Mouse (Mus musculus): ENCODE data around the gene Ltb4r2.

Gene Ltb4r2

GRCm38 (mm10) chr14:55737086-55737687 lies 24.0 kb upstream of the Ltb4r2 start:
- DNase-seq, result no peak

- DNase-seq, result peak; percentile 65 to 74
These were observed 17.5 kb upstream of the Ltb4r2 start for GRCm38 (mm10) chr14:55743711-55744110.

DNA sequence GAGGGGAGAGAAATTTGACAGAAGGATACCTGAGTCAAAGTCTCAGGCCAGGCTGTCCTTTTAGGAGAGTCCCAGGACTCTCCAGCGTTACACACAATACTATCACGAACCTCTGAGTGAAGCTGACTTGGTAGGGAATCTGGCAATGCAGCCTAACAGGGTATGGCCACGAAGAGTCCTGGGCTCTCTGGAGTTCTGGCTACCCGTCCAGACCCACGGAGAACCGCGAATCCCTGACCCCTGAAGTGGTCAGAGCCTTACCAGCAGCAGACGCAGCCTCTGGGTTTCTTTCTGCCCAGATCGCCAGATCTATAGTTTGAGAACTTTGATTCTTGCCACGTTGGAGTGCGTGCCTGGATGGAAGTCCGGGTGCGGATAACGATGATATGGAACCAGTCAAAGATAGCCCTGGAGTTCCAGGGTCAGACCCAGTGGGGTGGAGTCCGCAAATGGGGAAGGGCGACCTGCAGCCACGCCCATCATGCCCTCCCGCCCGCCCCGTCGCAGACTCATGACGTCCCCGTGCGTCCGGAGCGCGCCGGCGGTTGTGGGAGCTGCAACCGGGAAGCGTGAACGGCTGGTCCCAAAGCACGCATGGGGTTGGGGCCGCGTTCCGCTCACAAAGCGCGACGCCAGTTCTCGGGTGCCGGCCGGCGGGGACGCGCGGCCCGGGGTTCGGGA lies 15.9 kb upstream of the Ltb4r2 start, which contains the start of the genes Dhrs1 and Nop9:
Gene Dhrs1, minus strand, starts transcription at position 511 of the 681 bp plus-strand sequence.
Gene Nop9, plus strand, starts transcription at position 514 of the 681 bp plus-strand sequence.
- peak; percentile 75 for DNase-seq

DNA sequence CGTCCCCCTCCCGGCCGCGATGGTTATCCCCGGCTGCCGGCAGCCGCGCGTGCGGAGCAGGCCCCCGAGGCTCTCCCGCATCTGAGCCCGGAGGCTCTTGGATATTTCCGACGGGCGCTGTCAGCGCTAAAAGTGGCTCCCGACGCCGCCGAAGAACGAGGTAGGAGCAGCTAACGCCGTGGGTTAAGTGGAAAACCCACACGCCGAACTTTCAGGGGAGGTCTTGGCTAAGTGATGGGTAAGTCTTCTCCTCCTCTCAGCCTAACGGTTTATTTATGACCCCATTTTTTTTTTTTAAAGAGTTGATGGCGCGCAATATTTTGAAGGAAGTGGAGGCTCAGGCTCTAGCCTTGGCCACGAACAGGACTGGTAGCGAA lies 15.4 kb upstream of the Ltb4r2 start:
- DNase-seq, result no peak

DNA sequence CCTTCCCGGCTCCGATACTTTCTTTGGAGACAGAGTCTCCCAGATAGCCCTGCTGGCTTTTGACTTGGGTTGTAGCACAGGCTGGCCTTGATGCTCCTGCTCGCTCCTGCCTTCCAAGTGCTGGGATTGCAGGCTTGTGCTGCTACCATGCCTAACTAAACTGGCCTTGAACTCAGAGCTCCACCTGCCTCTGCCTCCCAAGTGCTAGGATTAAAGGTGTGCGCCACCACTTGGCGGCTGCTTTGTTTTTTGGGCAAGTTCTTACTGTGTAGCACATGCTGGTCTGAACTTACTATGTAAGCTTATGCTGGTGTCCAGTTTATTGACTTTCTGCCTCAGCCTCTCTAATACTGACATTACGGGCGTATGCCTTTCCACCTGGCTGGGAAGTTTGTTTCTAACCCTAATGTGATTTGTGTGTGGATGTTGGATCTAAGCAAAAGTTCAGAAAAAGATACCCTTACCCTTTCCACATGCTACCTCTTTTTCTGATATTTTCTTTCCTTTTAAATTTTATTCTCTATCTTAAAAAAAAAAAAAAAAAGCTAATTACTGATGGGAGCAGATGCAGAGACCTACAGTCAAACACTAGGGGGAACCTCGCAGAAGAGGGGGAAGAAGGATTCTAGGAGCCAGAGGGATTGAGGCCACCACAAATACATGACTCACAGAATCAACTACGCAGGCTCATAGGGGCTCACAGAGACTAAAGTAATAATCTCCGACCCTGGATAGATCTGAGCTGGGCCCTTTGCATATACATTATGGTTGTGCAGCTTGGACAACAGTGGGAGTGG lies 14.0 kb upstream of the Ltb4r2 start:
- DNase-seq, result no peak

DNA sequence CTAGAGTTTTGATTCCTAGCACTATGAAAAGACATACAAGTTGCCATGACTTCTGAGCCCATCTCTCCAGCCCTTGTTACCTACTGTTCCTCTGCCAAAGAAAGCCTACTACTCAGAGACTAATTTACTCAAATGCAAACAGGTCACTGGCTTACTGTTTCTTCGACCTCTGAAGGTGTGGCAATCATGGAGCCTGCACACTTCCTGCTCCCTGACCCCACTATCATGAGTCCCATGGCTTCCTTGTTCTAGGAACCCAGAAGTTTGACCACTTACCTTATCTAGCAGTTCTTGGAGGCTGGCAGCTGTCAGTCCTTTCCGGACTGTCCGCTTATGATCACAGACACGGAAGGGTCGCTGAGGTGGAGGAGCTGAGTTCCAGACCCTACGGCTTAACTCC lies 3.7 kb upstream of the Ltb4r2 start:
- no peak for DNase-seq

DNA sequence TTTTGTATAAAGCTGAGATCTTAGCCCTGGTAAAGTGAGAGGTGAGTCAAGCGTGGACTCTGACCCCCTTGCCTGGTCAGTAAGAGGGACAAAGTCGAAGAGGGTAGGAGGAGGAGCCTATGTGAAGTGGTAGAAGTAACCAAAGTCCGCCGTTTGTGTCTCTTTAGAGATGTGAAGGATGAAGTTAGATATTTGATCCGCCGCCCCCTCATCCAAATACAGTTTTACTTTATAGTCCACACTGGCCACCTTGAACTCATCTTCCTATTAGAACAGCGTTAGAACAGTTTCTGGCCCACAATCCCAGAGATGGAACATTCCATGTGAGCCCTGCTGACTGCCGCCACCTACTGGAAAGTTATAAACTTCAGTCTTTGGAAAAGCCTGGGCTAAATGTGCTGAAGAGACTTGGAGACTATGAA lies 2.9 kb upstream of the Ltb4r2 start, which contains the start of gene Cideb:
Gene Cideb, minus strand, starts transcription at position 96 of the 422 bp plus-strand sequence.
- no peak for DNase-seq

- peak; percentile 61 to 66 for DNase-seq
These were observed 1.1 kb upstream of the Ltb4r2 start for GRCm38 (mm10) chr14:55760156-55760555.

GRCm38 (mm10) chr14:55762001-55762821 lies 983 bp downstream of the Ltb4r2 start:
- DNase-seq, result no peak

DNA sequence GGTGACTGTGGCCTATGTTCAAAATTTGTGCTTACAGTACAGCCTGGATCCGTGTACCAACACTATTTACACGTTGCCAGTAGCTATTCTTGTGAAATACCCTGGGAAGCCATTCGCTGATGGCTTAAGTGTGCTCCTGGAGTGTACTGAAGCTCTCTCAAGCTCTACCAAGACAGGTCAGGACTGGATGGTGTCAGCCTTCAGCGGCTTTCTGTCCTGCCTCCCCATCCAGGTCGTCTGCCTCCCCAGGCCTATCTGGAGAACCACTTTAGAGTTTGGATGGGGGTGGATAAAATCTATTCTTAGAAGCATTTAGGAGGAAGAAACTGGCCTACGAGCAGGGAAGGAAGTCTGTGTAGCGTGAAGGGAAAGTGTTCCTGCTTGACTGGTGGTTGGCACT lies 1.9 kb downstream of the Ltb4r2 start:
- DNase-seq, result no peak

GRCm38 (mm10) chr14:55765696-55766095 lies 4.5 kb downstream of the Ltb4r2 start, which contains the start of gene Ltb4r1:
Gene Ltb4r1 (plus strand): TSS chr14:55765962.
- DNase-seq, result no peak

DNA sequence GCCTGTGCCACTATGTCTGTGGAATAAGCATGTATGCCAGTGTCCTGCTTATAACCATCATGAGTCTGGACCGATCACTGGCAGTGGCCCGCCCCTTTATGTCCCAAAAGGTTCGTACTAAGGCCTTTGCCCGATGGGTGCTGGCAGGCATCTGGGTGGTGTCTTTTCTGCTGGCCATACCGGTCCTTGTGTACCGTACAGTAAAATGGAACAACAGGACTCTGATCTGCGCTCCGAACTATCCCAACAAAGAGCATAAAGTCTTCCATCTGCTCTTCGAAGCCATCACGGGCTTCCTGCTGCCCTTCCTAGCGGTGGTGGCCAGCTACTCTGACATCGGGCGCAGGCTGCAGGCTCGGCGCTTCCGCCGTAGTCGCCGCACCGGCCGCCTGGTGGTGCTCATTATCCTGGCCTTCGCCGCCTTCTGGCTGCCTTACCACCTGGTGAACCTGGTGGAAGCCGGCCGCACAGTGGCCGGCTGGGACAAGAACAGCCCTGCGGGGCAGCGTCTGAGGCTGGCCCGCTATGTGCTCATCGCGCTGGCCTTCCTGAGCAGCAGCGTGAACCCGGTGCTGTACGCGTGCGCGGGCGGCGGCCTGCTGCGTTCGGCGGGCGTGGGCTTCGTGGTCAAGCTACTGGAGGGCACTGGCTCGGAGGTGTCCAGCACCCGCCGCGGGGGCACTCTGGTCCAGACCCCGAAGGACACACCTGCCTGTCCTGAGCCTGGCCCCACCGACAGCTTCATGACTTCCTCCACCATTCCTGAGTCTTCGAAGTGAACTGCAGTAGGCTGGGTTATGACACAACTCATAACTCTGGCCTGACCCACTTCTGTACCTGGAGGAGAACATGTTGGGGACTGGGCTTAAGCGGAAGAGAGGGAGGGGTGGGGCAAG lies 6.5 kb downstream of the Ltb4r2 start:
- no peak for DNase-seq

DNA sequence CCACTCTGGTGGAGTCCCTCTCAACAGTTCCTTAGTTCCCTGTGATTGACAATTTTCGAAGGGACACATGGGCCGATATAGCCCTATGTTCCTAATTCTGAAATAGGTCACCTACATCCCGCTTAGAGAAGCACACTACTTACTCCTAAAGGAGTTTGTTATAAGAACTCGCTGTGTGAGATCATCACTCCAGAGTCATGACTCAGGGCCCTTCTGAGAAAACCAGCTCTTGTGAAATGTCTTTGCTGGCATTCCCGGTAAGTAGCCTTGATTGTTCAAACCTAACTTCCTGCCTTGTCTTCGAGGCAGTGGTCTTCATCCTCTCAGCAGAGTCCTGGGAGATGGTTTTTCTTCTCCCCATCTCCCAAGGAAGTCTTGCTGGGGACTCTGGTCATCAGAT lies 7.3 kb downstream of the Ltb4r2 start:
- no peak for DNase-seq

DNA sequence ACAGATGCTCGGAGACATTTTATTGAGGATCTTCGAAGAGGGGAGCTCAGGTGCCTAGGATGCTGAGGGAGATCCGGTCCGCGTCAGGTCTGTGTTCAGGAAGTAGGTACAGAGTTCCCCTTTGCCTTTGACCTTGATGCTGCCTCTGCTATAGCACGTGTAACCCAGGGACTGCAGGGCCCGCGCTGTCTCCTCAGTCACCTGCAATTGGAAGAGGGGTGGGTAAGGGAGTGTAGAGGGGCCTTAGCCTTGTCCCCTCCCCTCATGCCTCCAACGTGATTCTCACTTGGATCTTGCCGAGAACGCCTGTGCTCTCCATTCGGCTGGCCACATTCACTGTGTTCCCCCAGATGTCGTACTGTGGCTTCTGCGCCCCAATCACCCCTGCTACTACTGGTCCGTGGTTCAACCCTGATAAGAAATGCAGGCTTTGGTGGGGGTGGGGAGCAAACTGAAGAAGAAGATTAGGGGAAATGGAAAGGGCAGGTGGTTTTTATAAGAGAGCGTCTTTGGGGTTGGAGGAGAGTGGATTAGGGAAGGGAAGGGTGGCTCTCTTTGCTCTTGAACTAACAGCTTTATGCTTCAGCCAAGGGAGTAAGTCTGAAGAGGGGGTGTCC lies 8.0 kb downstream of the Ltb4r2 start:
- DNase-seq, result no peak

DNA sequence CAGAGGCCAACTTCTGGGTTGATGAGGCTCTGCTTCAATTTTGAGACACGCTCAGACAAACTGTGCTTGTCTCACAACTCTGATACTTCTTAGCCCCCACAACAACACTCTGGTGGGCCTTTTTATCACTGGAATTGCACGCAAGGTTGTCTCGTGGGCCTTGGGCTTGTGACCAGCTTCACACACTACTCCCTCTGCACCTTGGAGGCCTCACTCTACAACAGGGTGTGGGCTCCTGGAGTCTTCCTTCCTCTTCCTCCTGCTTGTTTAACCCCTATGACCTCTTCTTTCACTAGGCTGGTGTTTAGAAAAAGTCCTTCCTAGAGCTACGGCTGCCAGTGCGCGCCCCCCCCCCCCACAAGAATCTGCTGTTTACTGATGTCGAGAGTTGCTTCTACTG lies 15.5 kb downstream of the Ltb4r2 start:
- DNase-seq, result no peak

- DNase-seq, result no peak
These were observed 15.9 kb downstream of the Ltb4r2 start for GRCm38 (mm10) chr14:55777176-55777575.

DNA sequence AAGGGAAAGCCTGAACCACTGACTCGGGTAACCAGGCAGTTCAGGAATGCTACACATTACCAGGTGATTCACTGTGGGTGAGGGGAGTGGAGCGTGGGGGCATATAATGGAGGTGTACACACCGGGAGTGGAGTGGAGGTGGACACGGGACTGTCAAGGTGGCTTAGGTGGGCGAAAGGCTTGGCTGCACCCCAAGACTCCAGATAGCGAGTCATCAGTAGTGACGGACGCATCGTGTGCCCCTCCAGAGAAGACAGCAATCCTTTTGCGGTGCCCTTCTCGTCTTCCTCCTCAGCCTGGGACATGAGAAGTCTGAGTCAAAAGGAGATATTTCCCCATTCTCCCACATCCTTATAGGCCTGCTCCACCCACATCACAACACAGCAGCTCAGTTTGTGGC lies 16.6 kb downstream of the Ltb4r2 start:
- DNase-seq, result no peak

DNA sequence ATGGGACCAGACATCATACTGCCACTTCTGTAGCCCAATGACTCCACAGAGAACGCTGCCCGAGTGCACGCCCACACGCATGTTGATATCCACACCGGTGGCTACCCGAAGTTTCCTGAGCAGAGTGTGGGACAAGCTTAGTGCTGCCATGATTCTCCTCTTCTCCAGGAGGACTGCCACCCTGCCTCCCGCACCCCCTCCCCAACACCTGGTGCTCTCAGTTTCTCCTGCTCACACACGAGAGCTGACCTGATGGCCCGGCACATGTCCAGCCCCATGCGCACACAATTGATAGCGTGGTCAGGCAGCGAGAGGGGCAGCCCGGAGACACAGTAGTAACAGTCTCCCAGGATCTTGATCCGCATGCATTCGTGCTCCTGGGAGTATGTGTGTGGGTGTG lies 17.5 kb downstream of the Ltb4r2 start:
- no peak for DNase-seq

- DNase-seq, result no peak
These were observed 18.4 kb downstream of the Ltb4r2 start for GRCm38 (mm10) chr14:55779656-55780055.

- no peak for DNase-seq
These were observed 19.5 kb downstream of the Ltb4r2 start for GRCm38 (mm10) chr14:55780736-55781135.

GRCm38 (mm10) chr14:55781310-55781709 lies 20.1 kb downstream of the Ltb4r2 start:
- no peak for DNase-seq
